Mouse (Mus musculus) gastrocnemius, postnatal 10 days (tissue): ENCODE measurements at regions not wholly inside any gene's neighbourhood (a gene's known extent, or its start where the extent isn't known, plus 50 kb on each side); places are given as distances from the start of the nearest gene placed in this dataset.
"Not testable (repeated sequence)": the region's sequence is repeated elsewhere in the genome, so short reads cannot be mapped to it uniquely, and the experiment has no call there.

Experiments used
- DNase-seq: peaks from one replicate; pipeline ENCODE4 v3.0.0; 2021; ENCODE audit warnings: mixed read lengths

DNA sequence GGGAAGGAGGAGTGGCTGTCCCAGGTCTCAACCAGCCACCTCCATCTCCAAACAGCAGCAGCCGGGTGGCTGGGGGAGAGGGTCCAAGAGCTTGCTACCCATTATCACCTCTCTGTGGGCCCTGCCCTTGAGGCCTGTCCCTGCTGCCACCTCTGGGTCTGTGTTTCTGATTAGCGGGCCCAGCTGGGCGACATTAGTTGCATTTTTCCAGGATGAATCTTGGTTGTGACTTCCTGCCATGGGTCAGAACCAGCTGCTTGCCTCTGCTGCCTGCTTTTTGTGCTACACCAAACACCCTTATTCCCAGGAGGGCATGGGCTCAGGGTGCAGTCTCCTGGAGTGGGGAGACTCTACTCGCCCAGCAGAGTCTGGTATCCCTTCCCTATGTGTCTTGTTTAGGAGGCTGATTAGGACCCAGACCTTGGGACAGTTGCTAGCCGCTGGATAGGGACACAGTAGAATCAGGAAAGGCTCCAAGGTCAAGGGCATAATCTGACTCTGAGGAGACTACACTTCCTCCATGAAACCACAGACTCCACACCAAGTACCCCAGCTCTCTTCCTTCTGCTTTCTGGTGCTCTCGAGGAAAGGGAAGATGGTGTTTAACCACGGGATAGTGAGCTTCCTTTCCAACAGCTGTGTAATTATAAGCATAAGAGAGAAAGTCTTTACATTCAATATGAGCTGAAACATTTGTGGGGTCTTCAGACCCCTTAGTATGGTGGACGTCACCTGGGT lies 278.4 kb downstream of the Cyp26b1 start:
- DNase-seq: no peak

DNA sequence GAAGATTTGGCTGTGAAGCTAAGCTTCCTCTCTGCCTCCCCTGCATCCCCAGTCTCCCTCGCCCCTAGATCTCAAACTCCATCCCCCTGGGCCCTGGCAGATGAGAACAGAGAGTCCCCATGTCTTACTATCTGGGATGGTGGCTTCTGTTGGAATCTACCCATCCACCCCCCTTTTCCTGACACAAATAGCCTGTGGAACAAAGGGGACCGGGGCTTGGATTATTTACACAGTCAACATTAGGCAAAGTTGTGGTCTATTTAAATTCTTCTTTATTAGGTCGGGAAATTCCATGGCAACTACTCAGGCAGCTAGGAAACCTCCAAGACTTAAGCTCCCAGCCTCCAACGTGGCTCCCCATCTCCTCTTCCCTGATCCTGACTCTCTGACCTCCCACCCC lies 279.9 kb downstream of the Cyp26b1 start:
- no peak for DNase-seq

DNA sequence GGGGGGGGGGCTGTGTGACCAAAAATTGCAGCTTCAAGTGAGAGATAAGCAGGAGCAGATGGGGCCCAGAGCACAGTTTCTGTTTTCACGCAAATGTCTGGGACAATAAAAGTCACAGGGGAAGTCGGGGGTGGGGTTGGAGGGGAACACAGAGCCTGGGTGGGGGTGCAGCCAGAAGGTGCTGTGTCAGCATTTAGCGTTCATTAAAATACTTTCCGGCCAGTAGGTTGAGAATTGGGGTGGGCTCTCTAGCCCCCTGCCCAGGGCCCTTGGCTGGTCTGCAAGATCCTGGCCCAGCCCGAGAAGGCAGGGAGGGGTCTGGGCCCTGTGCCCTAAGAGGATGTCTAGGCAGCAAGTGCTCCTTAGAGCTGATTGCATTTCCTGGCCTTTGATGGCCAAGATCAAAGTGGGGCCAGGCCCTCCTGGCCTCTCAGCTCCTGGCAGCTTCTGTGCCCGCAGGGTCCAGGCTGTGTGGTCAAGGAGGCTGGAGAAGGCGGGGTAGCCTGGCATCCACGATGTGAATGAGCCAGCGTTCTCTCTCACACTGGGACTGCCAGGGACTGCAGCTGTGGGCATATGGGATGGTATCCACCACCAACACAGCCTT lies 283.0 kb downstream of the Cyp26b1 start:
- no peak for DNase-seq

DNA sequence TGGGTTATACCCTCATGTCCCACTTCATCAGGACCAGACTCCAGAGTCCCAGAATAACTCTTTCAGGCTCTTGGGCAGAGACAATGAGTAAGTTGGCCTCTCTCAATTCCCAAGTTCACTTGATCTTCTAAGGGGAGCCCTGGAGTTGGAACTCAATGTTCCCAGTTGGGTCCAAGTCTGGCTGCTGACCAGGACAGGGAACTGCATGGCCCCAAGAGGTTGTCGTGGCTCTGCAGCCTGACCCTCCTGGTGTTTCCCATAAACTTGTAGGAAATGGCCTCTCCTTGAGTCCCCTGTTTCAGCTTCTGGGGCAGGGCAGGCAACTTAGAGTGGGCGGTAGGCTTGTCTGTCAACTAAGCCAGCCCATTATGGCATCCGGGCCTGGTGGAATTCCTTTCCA lies 286.2 kb downstream of the Cyp26b1 start:
- no peak for DNase-seq

DNA sequence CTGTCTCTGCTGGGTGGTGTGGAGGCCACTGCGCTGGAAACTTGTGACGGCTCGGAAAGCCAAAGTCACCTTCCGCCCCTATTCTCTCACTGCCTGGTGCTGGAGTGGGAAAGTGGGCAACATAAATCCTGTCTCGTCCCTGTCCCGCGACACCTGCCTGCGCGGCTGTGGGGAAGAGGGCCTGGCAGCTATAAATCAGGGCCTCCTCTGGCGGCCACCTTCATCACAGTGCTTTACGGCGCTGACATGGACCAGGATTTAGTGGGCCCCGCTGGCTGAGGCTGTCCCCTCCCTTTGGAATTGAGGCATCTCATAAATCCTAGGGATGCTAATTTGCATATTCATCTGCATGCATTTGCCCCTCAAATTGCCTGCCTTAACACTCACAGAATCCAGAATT lies 287.1 kb downstream of the Cyp26b1 start:
- no peak for DNase-seq

DNA sequence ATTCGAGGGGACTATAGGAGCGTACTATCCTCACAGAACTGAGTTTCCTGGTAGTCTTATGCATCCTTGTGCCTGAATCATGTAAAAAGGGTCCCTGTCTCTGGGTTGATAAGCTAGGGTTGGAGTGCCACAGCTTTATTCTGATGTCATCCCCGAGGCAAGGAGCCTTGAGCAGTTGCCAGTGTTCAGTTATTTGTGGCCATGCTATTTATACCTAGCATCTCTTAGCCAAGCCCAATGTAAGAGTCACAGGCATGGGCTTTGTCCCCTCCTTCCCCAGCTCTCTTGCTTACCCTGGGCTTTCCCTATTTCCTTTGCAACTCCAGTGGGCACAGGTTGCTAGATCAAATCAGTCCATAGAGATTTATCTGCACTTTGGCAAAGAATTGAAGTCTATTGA lies 288.6 kb downstream of the Cyp26b1 start:
- DNase-seq: no peak

DNA sequence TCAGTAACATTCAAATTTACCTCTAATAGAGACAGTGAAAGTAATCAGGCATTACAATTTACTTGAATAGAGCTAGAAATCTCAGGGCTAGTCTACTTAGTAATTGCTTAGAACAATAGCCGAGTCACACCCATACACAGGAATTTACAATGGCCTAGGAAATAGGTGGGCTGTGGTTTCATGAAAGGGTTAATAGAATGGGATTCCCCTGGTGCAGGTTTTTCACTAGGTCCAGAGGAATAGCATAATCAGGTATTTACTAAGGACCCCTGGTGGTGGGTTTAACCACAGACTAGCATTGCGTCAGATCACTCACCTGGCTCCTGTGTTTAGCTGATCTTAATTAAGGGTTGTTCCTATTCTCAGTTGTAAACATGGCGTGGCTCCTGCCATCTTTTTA lies 290.8 kb downstream of the Cyp26b1 start:
- not testable (repeated sequence) for DNase-seq

DNA sequence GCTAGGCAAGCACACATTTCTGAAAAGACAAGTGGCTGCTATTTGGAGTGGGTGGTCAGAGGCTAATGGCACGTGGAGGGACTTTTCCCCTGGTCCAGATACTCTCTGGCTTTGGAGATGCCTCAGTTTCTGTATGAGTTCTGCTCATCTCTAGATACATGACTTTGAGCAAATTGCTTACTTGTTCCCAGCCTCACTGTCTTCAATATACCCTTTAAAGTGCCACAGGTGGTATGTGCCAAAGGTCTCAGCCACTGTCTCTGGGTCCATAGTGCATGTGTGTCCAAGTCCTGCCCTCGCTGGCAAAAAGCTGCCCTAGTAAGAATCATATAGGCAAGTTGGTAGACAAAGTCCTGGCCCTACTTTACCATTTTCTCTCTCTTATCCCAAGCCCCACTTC lies 291.5 kb downstream of the Dysf start:
- no peak for DNase-seq

DNA sequence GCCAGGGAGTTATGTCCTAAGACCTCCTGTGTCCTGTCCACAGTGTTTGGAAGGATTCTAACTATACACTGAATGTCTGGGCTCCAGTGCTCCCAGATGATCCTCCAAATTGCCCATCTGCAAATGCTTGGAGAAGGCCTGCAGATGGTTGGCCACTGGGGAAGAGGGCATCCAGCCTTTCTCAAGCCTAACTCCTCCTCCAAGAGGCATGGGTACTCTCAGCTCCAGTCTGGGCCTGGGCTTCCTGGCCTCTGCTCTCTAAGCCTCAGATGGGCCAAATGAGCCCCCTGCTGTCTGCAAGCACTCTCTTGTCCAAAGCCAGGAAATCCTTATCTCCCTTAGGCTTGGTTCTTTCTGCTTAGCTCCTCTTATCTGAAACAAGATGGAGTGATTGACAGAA lies 290.8 kb downstream of the Dysf start:
- no peak for DNase-seq

DNA sequence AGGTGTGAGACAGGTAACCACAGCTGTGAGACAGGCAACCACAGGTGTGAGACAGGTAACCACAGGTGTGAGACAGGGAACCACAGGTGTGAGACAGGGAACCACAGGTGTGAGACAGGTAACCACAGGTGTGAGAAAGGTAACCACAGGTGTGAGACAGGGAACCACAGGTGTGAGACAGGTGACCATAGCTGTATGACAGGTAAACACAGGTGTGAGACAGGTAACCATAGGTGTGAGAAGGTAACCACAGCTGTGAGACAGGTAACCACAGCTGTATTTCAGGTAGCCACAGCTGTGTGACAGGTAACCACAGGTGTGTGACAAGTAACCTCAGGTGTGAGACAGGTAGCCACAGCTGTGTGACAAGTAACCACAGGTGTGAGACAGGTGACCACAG lies 265.5 kb downstream of the Dysf start:
- not testable (repeated sequence) for DNase-seq

DNA sequence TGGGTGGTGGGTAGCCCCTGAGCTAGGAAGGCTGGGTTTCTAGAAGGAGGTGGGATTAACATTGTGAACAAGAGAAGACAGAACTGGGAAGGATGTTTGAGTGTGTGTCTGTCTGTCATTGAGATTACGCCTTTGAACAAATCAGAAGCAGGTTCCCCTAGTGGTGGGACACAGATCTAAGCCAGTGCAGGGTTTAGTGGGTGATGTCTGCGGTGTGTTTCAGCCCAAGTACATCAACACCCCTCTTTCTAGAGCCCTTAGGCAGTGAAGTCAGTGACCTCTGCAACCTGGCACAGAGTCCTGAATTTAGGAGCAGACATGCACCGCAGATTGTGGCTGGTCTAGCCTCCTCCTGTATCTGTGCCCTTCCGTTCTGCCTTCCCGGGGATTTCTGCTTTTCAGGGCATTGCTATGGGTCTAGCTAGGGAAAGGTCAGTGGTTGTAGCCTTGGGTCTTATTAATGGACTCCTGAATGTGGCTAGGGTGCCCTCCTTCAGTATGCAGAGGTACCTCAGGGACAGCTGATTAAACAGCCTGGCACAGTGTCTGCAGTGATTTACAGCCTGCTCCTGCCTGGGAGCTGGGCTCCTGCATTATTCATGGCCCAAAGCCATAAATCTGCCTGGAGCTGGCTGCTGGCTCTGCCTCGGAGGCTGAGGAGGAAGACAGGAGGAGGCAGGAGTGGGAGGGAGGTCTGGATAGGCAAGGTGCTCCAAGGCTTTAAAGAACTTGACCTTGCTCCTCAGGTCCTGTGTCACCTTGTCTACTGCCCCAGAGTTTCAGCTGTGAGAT lies 264.3 kb downstream of the Dysf start:
- peak; percentile 11 for DNase-seq

DNA sequence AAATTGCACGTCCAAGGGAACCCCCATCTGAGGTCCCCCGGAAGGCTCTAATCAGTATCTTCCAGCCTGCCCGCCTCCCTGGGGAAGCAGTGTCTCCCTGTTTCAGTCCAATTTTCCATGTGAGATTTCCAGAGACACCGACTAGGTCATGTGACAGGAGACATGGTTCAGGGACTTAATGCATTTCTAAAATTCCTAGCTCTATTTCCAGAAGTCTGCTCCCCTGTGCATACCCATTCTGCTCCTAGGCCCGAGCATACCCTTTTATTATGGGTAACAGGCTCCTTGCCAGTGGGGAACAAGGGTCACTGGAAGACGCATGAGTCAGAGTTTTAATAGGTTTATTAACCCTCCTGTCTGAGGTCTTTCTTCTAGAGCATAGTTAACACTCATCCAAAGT lies 263.6 kb downstream of the Dysf start:
- no peak for DNase-seq

DNA sequence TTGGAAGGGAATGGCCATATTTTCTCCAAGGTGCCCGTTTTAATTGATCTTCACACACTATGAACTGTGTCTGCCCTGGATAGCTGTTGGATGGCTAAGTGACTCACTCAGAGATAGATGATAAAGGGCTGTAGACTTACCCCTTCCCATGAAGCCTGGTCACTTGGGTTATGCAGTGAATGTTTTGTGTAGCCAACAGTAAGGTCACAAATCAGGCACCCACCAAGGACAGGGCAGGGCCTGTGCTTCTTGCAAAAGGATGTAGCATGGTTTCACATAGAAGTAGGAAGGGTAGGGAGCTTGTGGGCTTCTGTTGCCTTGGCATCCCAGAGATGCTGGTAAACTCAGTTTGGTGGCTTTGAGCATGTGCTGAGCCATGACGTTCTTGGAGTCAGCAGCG lies 263.1 kb downstream of the Dysf start:
- DNase-seq: no peak

DNA sequence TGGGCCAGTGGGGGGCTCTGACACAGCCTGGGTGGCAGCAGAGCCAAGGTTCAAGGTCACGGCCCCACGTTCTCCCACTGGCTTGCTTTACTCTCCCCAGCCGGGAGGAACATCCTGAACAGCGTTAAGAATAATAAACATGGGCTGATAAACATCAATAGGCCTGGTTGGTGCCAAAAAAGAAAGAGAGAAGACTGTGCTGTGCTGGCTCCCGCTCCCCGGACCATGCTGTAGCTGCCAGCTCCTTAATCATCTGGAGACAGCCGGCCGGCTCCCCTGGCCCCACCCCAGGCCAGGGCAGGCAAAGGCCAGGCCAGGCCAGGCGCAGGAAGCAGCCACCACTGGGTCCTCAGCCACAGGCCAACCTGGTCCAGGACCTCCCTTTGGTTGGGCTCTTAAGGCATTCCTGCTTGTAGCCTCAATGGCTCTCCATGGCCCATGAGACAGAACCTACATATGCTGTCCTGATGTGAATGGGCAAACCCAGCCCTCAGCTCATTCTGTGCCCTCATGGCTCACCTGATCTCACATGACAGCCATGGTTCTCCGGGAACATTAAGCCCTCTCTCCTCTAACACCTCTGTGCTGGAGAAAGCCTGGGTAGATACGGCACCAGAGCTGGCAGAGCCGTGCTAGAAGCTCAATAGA lies 262.3 kb downstream of the Dysf start:
- peak; percentile 36 for DNase-seq

DNA sequence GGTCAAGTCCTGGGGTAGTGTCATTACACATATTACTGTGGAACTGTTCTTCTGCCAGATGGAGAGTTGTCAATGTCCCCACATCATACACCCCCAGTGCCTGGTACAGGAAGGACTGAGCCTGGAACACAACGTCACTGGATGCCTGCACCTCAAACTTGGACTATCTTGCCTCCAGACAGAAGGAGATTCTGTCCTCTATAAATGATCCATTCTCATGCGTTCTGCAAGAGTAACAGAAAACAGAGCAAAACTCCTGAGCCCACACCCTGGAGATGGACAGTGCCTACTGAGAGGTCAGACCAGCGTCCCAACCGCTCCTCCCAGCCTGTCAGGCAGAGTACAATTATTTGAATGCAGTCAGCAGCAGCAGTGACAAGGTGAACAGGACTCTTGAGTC lies 261.1 kb downstream of the Dysf start:
- no peak for DNase-seq

DNA sequence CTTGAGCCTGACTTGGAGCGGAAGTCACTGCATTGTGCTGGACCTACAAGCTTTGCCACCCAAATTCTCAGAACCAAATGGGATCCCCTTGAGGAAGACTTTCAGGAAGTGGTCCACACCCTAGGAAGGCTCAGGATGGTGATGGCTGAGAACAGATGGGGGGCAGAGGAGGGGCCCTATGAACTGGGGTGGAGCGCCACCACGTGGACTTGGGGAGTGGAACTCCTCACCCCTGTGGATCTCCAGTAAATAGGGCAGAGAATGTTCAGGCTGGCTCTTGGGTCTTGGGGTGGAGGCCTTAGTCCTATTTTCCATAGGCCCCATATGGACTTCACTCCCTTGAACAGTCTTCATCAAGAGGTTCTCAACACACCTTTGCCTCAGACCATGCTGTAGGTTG lies 260.6 kb downstream of the Dysf start:
- DNase-seq: peak; percentile 20

DNA sequence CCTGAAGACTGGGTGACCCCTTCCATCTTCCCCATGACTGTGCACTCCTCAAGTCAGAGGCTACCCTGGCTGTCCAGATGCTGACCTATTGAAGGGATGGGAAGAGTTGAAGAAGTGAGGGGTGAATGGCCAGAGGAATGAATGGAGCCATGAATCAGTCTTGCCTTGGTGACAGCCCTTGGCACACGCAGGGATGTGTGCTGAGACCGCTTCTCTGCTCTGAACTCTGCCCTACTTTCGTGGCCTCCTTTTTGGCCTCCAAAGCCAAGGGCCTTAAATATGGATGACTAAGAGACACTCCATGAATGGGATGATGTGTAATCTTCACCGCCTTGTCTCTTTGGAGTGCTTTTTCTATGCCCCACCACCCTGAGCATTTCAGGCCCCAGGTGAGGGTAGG lies 259.7 kb downstream of the Dysf start:
- no peak for DNase-seq

DNA sequence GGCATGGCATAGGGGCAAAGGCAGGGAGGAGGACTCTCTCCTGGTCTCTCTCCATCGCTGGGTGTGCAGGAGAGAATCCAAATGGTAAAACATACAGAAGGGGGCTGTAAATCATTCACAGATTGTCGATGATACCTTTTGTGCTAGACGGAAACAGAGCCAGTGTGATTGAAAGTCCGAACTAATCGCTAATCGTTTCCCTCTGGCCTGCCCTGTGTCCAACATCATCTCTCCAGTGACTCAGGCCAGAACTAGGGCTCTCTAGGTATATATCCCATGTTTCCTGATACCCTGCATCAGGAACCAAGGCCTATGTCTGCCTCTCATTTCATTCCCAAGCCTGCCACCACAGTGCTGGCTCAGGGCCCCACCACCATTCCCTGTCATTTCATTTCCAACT lies 259.1 kb downstream of the Dysf start:
- no peak for DNase-seq

DNA sequence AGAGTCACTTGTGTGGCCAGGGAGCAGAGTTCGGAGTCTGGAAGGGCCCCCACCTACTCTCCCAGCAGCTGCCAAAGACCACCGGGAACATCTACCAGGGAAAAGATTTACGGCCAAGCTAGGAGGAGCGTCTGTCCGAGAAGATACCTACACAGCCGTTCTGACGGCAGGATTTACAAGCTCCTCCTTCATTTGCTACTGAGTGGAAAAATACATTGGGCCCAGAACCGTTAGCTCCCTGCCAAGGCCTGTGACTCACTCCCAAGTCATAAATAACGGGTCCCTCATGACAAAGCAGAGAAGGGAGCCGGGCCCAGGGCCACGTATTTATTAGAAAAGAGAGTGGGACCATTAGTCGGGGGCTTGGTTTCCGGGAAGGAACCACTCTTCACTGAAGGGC lies 258.3 kb downstream of the Dysf start:
- peak; percentile 44 for DNase-seq

DNA sequence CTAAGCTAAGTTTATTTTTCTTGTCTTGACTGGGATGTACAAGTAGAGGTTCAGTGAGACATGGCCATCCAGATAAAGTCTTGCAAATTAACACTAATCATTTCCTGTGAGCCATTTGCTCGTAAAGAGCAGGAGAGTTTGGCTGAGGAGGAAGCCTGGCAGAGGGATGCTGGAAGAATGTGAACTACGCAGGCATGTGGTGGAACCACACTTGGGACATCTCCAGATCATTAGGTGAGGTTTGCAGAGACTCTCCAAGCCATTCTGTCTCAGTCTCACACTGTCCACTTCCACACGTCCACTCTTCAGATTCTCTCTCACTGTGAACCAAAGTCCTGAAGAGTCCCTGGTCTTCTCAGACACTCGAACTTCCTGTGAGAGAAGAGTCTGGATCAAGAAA lies 256.3 kb downstream of the Dysf start:
- no peak for DNase-seq

DNA sequence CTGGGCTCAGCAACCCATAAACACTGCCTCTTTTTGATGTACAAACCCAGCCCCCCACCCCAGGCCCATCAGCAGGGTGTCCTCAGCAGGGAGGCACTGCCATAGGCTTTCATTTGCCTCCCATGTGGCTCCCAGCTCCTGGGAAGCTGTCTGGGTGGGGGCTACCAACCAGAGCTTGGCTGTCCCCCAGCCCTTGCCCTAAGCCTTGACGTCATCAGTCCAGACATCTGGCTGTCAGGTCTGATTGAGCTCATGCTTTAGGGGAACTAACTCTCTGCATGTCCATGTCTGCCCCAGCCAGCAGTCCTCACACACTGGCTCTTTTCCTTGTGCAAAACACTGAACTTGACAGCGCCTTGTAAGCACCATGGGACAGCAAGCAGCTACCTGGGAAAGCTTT lies 255.3 kb downstream of the Dysf start:
- DNase-seq: no peak

DNA sequence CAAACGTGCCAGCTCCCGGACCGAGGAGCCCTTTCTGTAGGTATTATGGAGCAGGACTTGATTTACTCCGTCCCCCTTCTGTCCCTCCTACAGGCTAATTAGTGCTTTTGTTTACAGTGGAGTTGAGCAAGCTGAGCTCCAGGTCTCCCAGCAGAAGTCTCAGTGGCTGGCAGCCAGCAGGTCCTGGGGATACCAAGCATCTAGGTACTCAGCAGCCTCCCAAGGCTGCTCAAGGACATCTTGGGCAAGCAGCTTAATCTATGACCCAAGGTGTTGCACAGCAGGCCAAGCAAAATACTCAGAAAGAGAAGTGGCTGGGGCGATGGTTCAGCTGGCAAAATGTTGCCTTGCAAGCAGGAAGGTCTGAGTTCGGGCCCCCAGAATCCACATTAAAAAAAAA lies 254.4 kb downstream of the Dysf start:
- DNase-seq: no peak

DNA sequence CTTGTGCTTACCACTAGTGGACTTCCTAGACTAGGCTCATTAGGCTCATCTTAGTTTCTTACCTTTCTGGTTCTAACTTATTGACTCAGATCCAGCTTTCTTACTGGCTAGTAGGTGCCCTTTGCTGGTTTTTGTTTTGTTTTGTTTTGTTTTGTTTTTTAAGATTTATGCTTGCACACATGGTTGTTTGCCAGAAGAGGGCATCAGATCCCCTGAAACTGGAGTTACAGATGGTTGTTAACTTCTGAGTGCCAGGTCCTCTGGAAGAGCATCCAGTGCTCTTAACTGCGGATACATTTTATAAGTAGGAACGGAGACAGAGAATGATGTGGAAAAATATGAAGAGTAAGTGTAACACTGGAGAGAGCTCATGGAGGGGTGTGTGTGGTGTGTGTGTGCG lies 253.1 kb downstream of the Dysf start:
- no peak for DNase-seq
